Mouse (Mus musculus) bone marrow, adult 2 months (tissue): ENCODE measurements around the gene Psmf1. TPM values are rescaled to one million over a fixed set of nuclear protein-coding genes. Genes with fewer than 3 reads are reported as not detected.

ENCODE experiments used
- H3K27ac ChIP-seq: fragments of 200-500 bp; 2 replicates; pipeline ENCODE4 v1.5.1; 2012; ENCODE audit warnings: low read depth, mild to moderate bottlenecking, control low read depth, inconsistent platforms, low read length; ENCODE audit not compliant: control insufficient read depth, poor library complexity, insufficient read depth
- H3K4me1 ChIP-seq: fragments of 200-500 bp; 2 replicates; pipeline ENCODE4 v1.6.1; 2011; ENCODE audit warnings: low read length; ENCODE audit not compliant: control insufficient read depth, insufficient read depth
- H3K4me3 ChIP-seq: fragments of 200-500 bp; replicated peaks from 2 replicates; pipeline ENCODE3; 2011; ENCODE audit warnings: mild to moderate bottlenecking, low read depth, low read length, control low read depth; ENCODE audit not compliant: control insufficient read depth
- CTCF ChIP-seq: fragments of 200-500 bp; IDR thresholded peaks from 2 replicates; pipeline ENCODE4 v1.5.1; 2011; ENCODE audit warnings: low read length, control low read depth; ENCODE audit not compliant: control insufficient read depth, insufficient read depth
- POLR2A ChIP-seq: fragments of 200-500 bp; IDR thresholded peaks from 2 replicates; pipeline ENCODE4 v1.6.1; 2011; ENCODE audit warnings: low read depth, mild to moderate bottlenecking, control low read depth, low read length, borderline replicate concordance; ENCODE audit not compliant: control insufficient read depth
- WGBS: fragments of 180-500 bp; shearing (Covaris S2); methylation state at CpG from one replicate; pipeline ENCODE4 v1.1.7; 2018; 5-methylcytosine and 5-hydroxymethylcytosine counted together
- polyA plus RNA-seq: library from polyadenylated mRNA; stranded (reverse); fragments of >200 nt; gene quantifications from 2 replicates; pipeline ENCODE4 v1.2.4, GENCODE M21; 2011; ENCODE audit warnings: low replicate concordance; ENCODE audit not compliant: missing spikeins, insufficient read depth, insufficient read length

Gene Psmf1
- polyA plus RNA-seq, 1 experiment: 31.9 TPM

GRCm38 (mm10) chr2:151758806-151759353, 14.9 kb upstream of the Psmf1 start:
- Histone ChIP-seq H3K4me1 (no peaks in the 10 kb centered on the region), H3K27ac (no peak overlapping the region), H3K4me3 (no peak overlapping the region)
- TF ChIP-seq POLR2A: no peak
- no peak for TF ChIP-seq CTCF
- 50% methylated on average over 1 of the region's 1 CpGs for WGBS

- 46% methylated on average over 5 of the region's 5 CpGs for WGBS
- TF ChIP-seq CTCF: no peak
- TF ChIP-seq POLR2A: no peak
- H3K27ac ChIP-seq: no peak overlapping the region
- no peak overlapping the region for H3K4me3 ChIP-seq
- no peaks in the 10 kb centered on the region for H3K4me1 ChIP-seq
Measured at GRCm38 (mm10) chr2:151757451-151757850, 13.5 kb upstream of the Psmf1 start.

- no peak for TF ChIP-seq POLR2A
- no peak for TF ChIP-seq CTCF
- H3K4me1 ChIP-seq: no peaks in the 10 kb centered on the region
- WGBS: 54% methylated on average over 9 of the region's 9 CpGs
Measured at GRCm38 (mm10) chr2:151756277-151757061, 12.5 kb upstream of the Psmf1 start.

GRCm38 (mm10) chr2:151751330-151751729, 7.3 kb upstream of the Psmf1 start:
- H3K4me1 ChIP-seq: no peaks in the 10 kb centered on the region
- H3K27ac ChIP-seq: no peak overlapping the region
- 66% methylated on average over 5 of the region's 5 CpGs for WGBS
- H3K4me3 ChIP-seq: no peak overlapping the region
- TF ChIP-seq CTCF (no peak), POLR2A (no peak)

More at GRCm38 (mm10) chr2:151756277-151757061, 12.5 kb upstream of the Psmf1 start:
- Histone ChIP-seq H3K4me3 (no peak overlapping the region), H3K27ac (no peak overlapping the region)

- 40% methylated on average over 19 of the region's 19 CpGs for WGBS
- Histone ChIP-seq H3K4me3 (no peak overlapping the region), H3K4me1 (no peaks in the 10 kb centered on the region), H3K27ac (no peak overlapping the region)
- TF ChIP-seq POLR2A (no peak), CTCF (peak; percentile 58; the same call in 1 of the 2 replicates)
Measured at GRCm38 (mm10) chr2:151747847-151748705, 4.1 kb upstream of the Psmf1 start.

GRCm38 (mm10) chr2:151742850-151743679, 921 bp downstream of the Psmf1 start:
- no peak for TF ChIP-seq CTCF
- TF ChIP-seq POLR2A: no peak
- Histone ChIP-seq H3K4me1 (no peaks in the 10 kb centered on the region; the same call in 1 of the 2 replicates), H3K4me3 (no peak overlapping the region), H3K27ac (peak overlapping the region; percentile 88)
- WGBS: 48% methylated on average over 6 of the region's 6 CpGs

- H3K4me3 ChIP-seq: no peak overlapping the region
- TF ChIP-seq POLR2A (no peak), CTCF (no peak)
- 71% methylated on average over 1 of the region's 1 CpGs for WGBS
- peak overlapping the region; percentile 18; the same call in 1 of the 2 replicates for H3K27ac ChIP-seq
- no peaks in the 10 kb centered on the region; the same call in 1 of the 2 replicates for H3K4me1 ChIP-seq
Measured at GRCm38 (mm10) chr2:151742084-151742483, 1.9 kb downstream of the Psmf1 start.
